Mouse (Mus musculus) layer of hippocampus, postnatal 36 days (tissue): ENCODE measurements around the gene Pnp2. TPM values are rescaled to one million over a fixed set of nuclear protein-coding genes. Genes with fewer than 3 reads are reported as not detected.
"Not testable (repeated sequence)": the region's sequence is repeated elsewhere in the genome, so short reads cannot be mapped to it uniquely, and the experiment has no call there.

Source experiments
- DNase-seq, 2 experiments: peaks; one replicate each; pipeline ENCODE4 v3.0.0; 2022
- total RNA-seq, 2 experiments: library from RNA; stranded (reverse); gene quantifications; 2 replicates each; pipeline ENCODE4 v1.2.3; 2021

Gene Pnp2
- total RNA-seq, 2 experiments from 2014 or later: 0.81 to 0.95 TPM

GRCm38 (mm10) chr14:50957146-50957545, 1.4 kb downstream of the Pnp2 start:
- not testable (repeated sequence) for DNase-seq

GRCm38 (mm10) chr14:50958289-50958995, 2.6 kb downstream of the Pnp2 start:
- not testable (repeated sequence) for DNase-seq

GRCm38 (mm10) chr14:50968216-50968980, 12.6 kb downstream of the Pnp2 start:
- no peak for DNase-seq

- no peak for DNase-seq
Measured at GRCm38 (mm10) chr14:50969041-50969440, 13.2 kb downstream of the Pnp2 start.

- DNase-seq: peak; percentile 36 to 52
Measured at GRCm38 (mm10) chr14:50969558-50970544, 14.1 kb downstream of the Pnp2 start.

- no peak for DNase-seq
Measured at GRCm38 (mm10) chr14:50970822-50971221, 15.0 kb downstream of the Pnp2 start.

GRCm38 (mm10) chr14:50973054-50973453, 17.3 kb downstream of the Pnp2 start:
- DNase-seq: not testable (repeated sequence)

GRCm38 (mm10) chr14:50973700-50974099, 17.9 kb downstream of the Pnp2 start:
- no peak for DNase-seq

- no peak for DNase-seq
Measured at GRCm38 (mm10) chr14:50975001-50975400, 19.2 kb downstream of the Pnp2 start.

GRCm38 (mm10) chr14:50976674-50977073, 20.9 kb downstream of the Pnp2 start:
- DNase-seq: no peak

- not testable (repeated sequence) for DNase-seq
Measured at GRCm38 (mm10) chr14:50978451-50978850, 22.7 kb downstream of the Pnp2 start.

- DNase-seq: no peak
Measured at GRCm38 (mm10) chr14:50979631-50980030, 23.8 kb downstream of the Pnp2 start.

GRCm38 (mm10) chr14:50981207-50981606, 25.4 kb downstream of the Pnp2 start:
- DNase-seq: no peak

GRCm38 (mm10) chr14:50981837-50982236, 26.0 kb downstream of the Pnp2 start:
- no peak for DNase-seq

- no peak for DNase-seq
Measured at GRCm38 (mm10) chr14:50987668-50988067, 31.9 kb downstream of the Pnp2 start.

GRCm38 (mm10) chr14:50991037-50991436, 35.2 kb downstream of the Pnp2 start:
- DNase-seq: no peak

- no peak for DNase-seq
Measured at GRCm38 (mm10) chr14:50997088-50997487, 41.3 kb downstream of the Pnp2 start.

- no peak for DNase-seq
Measured at GRCm38 (mm10) chr14:50997999-50998666, 42.3 kb downstream of the Pnp2 start.

- no peak for DNase-seq
Measured at GRCm38 (mm10) chr14:51007152-51007801, 51.5 kb downstream of the Pnp2 start, which contains the start of gene Rnase10. Gene Rnase10 (plus strand): TSS chr14:51007751.

GRCm38 (mm10) chr14:51007914-51008713, 52.3 kb downstream of the Pnp2 start:
- DNase-seq: peak; percentile 15 to 31
